Mouse (Mus musculus): ENCODE data around the gene Ntn1.

The Ntn1 gene

DNA sequence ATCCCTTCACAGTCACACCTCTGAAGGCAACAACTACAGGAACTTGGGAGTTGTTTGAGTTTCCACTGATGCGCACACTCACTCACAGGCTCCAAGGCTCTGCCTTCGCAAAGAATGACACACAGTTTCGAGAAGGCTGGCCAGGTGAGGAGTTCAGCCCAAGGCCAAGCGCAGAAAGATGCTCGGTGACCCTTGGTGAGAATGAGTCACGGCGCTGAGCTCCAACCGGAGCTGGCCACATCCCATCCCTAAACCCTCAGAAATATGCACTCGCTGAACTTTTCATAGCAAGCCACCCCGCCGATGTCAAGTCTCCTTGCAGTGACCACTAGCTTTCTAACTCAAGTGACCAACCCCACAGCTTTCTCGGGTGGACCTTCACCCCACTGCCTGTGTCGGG is 60.8 kb downstream of the Ntn1 start:
- no peak for ATAC-seq (ENCODE audit: insufficient number of reproducible peaks, low FRiP score, low TSS enrichment)

DNA sequence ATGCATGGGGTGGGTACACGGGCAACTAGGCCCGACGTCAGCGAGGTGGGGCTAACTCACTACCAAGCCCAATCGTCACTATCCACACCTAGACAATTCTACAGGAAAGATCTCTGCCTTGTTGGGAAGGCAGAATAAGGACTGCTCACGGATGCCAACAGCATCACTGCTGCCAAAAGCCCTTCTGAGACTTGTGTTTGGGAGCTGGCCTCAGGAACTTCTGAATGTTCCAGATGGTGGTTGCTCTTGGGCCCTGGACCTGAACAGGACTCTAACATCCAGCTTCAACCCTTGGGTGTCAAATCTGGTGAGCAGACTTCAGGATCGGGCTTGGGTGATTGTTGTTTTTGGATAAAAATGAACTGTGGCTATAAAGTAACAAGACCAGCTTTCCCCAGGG is 61.3 kb downstream of the Ntn1 start:
- no peak for ATAC-seq (ENCODE audit: insufficient number of reproducible peaks, low FRiP score, low TSS enrichment)

DNA sequence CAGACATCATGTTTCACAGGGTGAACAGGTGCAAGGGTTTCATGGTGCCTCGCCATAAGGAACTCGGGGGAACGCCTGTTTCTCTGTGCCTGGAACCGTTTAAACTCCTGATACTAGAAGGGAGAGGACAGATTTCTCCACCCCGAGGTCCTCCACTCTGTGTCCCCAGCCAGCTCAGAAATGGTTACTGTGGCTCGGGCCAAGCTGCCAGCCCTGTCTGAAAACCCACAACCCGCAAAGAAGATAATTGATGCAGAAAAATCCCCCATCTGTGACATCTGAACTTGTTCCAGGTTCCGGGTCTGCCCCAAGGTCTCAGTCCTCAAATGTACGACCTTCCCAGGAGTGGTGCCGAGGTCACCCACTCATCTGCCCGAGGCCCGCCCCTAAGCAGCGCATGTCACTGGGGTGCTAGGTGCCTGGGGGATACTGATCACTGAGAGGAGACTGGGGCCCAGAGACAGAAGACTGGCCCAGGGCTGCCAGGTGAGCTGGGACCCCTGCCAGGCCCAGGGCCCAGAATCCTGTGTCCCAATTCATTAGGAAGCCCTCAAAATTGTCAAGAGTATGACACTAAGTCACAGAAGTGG is 68.9 kb downstream of the Ntn1 start:
- no peak for ATAC-seq (ENCODE audit: insufficient number of reproducible peaks, low FRiP score, low TSS enrichment)

DNA sequence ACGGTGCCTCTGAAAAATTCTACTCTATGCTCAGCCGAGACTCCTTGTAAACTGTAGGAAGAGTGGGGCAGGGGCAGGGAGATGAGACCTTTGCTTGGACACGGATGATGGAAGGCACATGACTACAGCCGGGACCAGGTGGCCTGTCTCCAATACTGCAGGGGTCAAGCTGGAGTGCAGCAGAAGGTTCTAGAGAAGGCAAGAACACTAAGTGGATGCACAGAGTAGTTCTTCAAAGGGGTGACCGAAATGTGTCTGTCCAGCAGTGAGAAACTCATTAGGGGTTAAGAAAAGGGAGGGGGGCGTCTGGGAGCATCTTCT is 69.5 kb downstream of the Ntn1 start:
- ATAC-seq (ENCODE audit: insufficient number of reproducible peaks, low FRiP score, low TSS enrichment), result no peak

DNA sequence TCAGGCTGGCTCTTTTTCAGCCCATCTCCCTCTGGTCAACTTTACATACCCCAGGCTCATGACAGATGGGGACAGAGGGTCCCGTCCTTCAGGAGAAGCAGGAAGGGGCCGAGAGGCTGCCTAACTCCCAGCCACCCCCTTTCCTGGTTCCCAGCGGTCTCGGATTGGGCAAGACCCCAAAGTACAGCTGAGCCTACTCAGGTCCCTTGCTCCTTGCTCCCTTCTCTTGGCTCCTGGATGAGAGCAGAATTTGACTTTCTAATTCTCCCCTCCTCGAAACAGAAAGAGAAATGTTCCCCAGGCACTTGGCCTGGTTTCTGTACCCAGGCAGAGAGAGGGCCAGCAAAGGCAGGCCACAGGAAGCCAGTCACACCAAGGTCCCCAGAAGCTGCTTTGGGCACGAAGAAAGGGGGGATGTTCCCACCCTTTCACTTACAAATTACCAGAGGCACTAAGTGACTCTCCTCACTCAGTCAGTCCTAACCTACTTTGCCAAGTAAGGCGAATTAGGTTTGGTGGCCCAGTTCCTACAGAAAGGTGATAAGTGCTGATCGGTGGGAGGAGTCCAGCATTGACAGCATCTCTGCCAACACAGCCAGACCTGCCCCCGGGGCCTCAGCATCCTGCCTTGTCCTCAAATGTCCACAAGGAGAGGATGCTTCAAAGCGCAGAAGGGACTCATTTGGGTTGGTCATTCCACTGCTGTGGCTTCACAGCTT is 70.1 kb downstream of the Ntn1 start:
- no peak; the same call in 1 of the 2 replicates for ATAC-seq (ENCODE audit: insufficient number of reproducible peaks, low FRiP score, low TSS enrichment)

DNA sequence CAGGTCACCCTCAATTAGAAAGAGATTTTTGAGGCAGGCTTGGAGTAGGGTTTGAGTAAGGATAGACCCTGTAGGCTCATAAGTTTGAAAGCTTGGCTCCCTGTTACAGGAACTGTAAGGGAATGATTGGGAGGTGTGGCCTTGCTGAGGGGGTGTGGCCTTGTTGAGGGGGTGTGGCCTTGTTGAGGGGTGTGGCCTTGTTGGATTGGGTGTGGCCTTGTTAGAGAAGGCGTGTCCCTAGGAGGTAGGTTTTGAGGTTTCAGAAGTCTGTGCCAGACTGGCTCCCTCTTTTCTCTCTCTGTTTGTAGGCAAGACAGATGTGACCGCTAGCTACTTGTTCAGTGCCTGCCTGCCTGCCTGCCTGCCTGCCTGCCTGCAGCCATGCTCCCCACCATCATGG is 75.8 kb downstream of the Ntn1 start:
- ATAC-seq (ENCODE audit: insufficient number of reproducible peaks, low FRiP score, low TSS enrichment), result no peak

DNA sequence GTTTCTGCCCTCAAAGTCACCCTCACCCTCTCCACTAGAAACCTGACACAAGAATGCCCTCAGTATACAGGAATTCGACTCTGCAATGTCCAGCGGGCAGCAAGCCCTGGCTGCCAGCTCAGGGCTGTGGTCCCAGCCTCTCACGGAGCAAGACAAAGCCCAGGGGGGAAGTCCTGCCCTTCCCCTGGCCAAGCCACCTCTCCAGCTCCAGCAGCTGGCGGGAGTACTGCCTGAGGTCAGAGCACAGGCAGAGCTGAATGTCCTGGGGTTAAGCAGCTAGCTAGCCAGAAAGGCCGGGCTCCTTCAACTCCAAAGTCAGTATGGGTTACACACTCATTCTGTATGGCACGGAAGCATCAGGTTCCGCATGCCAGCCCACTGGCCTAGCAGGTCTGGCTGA is 79.2 kb downstream of the Ntn1 start:
- no peak for ATAC-seq (ENCODE audit: insufficient number of reproducible peaks, low FRiP score, low TSS enrichment)

DNA sequence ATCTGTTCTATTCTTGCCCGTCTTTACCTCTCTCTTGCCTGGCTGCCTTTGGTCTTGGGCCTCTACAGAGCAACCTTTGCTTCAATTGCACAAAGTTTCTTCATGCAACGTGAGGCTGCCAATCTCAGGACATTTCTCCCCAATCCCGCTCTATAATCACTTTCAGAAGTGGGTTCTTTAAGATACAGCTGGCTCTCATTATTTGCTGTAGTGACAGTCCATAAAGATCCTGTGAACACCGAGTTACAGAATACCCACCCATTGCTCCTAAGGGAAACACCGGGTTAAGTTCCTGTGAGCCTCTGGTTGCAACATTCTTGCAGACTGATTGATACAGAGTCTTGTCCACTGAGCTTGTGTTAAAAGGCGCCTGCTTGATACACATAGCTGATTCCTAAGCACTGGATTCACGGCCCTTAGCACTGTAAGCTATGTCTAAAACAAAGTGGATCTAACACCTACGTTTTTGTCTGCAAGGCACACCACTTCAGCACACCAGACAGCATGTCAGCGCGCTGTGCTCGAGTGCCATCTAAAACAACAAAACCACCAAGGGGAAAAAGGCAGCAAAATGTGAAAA is 85.0 kb downstream of the Ntn1 start:
- ATAC-seq (ENCODE audit: insufficient number of reproducible peaks, low FRiP score, low TSS enrichment), result no peak

DNA sequence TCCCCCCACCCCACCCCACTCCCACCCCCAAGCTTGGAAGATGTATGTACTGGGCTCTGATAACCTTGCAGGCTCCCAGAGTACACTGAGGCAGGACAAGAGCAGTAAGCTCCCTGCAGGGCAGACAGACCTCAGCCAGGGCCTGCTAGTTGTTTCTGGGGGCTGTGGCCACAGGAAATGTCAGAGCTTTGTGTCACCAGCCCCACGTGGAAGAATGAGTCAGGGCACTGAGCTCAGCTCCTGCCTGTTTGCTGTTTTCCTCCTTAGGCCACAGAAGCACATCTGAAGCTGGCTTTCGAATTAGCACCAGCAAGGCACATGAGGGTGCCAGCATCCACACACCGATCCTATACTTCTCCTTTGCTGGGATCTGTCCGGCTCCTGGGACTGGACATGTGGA is 86.8 kb downstream of the Ntn1 start:
- no peak for ATAC-seq (ENCODE audit: insufficient number of reproducible peaks, low FRiP score, low TSS enrichment)

DNA sequence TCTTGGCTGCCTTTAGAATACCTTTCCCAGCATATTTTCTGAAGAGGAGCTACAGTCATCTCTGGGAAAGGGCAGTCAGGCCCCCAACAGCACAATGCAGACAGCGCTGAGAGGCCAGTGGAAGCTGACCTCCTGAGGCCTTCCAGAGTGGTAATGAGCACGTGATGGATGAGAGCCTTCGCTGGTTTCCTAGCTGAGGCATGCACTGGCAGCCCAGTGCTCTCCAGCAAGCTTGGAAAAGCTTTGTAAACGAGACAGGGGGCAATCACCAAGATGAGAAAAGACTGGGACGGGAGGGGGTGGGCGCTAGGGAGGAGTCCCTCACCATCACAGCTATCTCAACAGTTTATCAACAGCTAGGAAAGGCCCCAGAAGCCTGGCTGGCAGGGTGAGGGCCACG is 87.6 kb downstream of the Ntn1 start:
- no peak for ATAC-seq (ENCODE audit: insufficient number of reproducible peaks, low FRiP score, low TSS enrichment)

DNA sequence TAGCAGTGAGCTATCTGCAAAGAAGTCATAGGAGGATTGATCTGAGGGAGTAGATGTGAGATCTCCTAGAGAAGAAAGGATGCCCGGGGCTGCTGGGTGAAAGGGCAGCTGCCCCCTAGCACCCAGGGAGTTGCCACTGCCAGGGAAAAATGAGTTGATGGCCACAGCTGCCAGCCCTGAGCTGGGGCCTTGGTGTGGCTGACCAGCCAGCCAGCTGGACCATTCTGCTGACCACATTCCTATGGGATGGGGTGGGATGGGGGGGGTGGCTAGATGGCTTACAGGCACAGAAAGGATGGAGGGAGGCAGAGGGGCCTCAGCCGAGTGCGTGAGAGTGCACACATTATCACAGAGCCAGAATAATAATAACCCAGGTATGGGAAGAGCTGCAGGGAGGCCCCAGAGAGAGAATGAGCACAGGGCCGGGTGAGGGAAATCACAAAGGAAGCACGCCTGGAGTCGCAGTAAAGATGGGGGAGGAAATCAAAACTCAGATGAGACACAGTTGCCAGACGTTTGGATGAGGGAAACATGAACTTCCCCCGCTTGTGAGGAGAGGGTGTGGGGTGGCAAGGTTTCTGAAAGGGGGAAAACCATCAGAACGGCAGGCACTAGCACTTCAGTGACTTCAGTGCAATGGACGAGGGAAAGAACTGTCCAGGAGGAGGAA is 91.6 kb downstream of the Ntn1 start:
- no peak for ATAC-seq (ENCODE audit: insufficient number of reproducible peaks, low FRiP score, low TSS enrichment)

DNA sequence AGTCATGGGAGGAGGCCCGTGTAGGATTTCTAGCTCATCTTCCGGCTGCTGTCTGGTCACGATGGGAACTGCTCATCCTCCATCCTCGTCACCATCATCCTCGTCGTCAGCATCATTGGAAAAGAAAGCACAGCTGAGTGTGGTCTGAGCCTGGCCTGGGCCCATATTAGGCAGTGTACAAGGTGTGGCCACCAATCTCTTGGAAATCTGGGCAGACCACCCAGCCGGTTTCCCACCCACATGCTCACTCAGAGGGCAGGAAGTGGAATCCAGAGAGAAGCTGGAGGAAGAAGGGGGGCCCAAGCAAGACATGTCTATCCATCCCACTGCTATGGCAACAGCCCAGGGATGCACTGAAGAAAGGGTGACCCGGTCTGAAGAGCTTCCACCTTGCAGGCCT is 94.6 kb downstream of the Ntn1 start:
- ATAC-seq (ENCODE audit: insufficient number of reproducible peaks, low FRiP score, low TSS enrichment), result no peak

DNA sequence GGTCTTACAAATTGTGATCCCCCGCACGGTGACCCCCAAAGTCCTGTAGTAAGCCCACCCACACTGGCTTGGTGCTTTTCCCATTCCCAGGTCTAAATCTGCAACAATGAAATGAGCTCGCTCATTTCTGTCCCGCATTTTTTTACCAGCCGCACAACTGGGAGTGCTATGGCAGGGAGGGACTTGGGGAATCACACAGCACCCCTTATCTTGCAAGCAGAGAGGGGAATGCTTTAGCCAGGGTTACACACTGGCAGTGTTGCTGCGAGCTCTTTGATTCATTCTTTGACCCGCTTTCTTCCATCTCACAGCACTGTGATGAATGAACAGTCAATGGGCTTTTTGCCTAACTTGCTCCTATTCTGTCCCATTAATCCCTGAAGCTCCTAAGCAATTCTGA is 98.3 kb downstream of the Ntn1 start:
- no peak for ATAC-seq (ENCODE audit: insufficient number of reproducible peaks, low FRiP score, low TSS enrichment)

DNA sequence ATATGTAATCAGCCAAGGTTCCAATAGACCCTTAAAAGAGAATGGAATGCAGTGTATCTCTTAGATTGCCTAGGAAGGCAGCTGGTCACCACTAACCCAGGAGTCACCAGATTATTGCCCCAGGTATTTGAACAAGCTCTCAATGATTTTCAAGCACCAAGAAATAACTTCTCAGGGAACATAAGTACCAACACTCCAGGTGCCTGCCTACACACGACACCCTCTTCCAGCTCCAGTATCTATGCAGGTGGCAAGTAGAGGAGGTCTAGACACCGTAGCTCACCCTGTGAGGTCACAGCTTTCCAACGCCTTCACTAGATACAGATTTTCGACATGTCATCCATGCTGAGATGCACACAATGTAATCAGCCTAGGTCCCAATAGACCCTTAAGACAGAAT is 99.0 kb downstream of the Ntn1 start:
- ATAC-seq (ENCODE audit: insufficient number of reproducible peaks, low FRiP score, low TSS enrichment), result no peak

DNA sequence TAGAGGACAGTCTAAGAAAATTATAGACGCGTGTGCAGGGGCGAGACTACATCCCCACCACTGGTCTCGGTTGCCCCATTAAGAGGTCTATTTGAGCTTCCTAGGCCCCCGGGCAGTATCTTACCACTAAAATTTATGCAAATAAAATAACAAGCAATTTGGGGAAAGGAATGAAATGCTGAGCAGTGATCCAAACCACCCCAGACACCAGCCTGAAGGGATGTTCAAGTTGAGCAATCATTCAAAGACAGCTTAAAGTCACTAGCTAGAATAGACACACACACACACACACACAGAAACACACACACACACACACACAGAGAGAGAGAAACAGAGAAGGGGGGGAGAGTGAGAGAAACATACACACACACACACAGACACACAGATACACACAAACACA is 105.1 kb downstream of the Ntn1 start:
- ATAC-seq (ENCODE audit: insufficient number of reproducible peaks, low FRiP score, low TSS enrichment), result no peak

DNA sequence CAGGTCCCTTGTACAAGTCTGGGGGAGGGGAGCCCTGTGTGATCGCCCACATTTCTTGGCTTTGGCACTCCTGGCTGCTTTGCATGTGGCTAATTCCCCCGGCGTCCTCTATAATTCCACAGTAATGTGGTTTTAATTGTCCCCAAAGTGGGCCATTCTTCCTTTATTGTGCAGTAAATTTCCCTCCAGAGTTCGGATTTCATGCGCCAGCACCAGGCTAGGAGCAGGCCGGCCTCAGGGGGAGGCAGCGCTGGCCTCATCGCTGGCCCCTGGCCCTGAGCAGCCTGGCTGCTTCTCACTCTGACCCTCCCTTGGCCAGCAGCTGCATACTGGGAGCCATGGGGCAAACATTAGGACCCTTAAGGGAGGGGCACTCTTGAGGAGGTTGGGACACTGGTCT is 110.0 kb downstream of the Ntn1 start:
- no peak for ATAC-seq (ENCODE audit: insufficient number of reproducible peaks, low FRiP score, low TSS enrichment)

DNA sequence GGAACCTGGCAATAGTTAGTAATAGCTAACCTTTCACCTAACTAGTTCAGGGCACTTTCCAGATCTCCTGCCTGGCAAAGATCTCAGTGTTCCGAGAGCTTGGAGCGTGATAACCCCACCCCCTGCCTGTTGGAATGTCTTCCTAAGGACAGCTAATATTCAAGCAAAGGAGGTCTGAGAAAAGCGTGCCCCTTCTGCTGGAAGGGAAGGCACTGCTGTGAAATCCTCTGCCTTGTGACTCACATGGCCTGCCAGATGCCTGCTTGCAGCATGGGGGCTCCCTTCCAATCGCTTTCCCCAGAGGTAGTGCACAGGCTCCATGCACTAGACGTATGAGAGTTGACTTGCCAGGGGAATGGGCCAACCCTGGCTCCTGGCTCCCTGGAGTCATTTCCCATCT is 113.3 kb downstream of the Ntn1 start:
- no peak for ATAC-seq (ENCODE audit: insufficient number of reproducible peaks, low FRiP score, low TSS enrichment)

DNA sequence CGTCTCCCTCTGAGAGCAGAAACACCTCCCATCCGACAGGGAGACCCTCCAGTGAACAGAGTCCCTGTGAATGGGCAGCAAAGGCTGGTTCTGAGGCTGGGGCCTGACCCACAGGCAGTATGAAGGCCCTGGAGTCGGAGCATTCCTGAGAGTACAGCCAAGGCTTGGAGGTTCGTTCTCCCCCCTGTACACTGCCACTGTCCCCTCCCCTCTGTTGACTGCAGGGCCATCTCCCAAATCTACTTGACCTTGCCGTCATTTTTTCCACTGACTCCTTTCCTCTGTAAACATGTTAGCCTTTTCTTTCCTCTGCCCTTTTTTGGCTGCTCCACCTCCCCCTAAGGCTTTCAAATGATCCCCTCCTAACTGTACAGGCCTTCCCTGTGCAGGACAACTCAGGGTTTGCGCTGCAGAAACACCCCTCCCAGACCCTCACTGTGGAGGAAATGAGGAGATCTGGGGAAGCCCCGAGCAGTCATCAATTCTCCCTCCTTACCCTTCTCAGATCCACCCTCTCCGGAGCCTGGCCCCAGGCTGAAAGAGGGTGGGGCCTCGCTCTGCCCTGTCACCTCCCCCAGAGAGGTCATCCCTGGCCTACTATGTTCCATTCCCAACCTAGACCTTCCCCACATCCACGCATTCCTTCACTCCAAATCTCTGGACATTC is 114.3 kb downstream of the Ntn1 start:
- no peak; the same call in 1 of the 2 replicates for ATAC-seq (ENCODE audit: insufficient number of reproducible peaks, low FRiP score, low TSS enrichment)

DNA sequence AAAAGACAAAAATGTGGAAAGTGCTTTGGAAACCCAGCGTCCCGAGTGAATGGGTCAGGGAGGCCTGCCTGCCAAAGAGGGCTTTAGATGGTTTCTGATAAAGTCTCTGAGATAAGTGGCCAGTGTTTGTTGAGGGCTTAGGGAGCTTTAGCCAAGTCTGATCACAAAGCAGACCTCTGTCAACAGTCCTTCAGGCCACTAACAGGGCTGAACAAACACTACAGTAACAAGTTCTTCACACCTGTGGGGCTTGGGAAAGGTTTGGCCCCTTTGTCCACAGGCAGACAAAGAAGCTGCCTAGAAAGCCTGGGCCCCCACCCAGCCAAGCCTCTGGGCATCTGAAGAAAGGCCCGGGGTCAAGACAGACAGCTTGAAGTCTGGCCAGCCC is 114.9 kb downstream of the Ntn1 start:
- no peak for ATAC-seq (ENCODE audit: insufficient number of reproducible peaks, low FRiP score, low TSS enrichment)

DNA sequence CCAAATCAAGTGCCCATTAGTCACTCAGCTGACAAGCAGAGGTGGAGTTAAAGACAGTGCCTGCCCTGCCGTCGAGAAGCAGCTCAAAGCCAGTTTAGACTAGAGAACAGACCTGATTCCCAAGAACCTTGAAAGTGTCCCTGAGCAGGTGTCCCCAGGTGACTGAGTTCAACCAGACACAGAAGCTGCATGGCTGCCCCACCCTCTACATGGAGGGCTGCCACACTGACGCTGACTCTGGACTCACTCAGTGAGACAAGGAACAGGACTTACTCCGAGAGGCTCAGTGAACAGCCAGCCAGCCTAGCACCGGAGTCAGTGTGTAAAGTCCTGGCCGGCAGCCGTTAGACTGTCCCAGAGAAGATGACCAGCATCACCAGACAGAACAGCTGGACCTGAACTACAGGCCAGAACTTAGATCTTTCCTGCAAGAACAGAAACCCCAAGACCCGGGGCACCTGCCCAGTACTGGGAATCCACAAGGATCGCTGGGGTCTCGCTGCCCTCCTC is 120.6 kb downstream of the Ntn1 start:
- no peak for ATAC-seq (ENCODE audit: insufficient number of reproducible peaks, low FRiP score, low TSS enrichment)

DNA sequence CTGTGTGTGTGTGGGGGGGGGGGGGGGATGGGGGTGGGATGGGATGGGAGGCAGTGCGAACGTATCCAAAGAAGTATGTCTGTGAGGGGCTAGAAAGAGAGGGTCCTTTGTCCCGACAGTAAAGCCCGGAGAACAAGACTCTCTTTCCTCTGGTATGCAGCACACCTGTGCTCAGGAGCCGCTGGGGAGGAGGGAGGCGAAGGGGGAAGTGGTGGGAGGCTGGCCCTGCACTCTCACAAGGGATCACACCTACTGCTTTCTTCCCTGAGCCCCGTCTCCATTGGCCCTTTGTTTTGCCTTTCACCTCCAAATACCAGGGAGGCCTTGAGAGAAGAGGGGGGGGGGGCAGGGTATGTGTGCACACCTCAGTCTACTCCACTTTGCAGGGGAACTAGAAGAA is 123.7 kb downstream of the Ntn1 start:
- no peak for ATAC-seq (ENCODE audit: insufficient number of reproducible peaks, low FRiP score, low TSS enrichment)
